In genomic region chr14:10874595-10875372, GRCm38 (mm10) we compare ENCODE assay signal across 20 mouse cellular contexts.
A peak's percentile ranks its signal among the peaks of the same experiment; 100 is the strongest.
DNase-seq lines count a peak whose midpoint lies in the region; ATAC-seq and TF ChIP-seq lines count a peak whose summit lies in the region.
"Had no signal": no experiment of that assay in that cellular context is flagged by ENCODE, and none has a peak within 500 bp of the region (broad histone marks: within the 10 kb centered on the region; RNA-seq: fewer than 3 reads in every experiment).

No protein-coding gene starts in this region.

- ATAC-seq in forebrain, embryonic 14.5 days: 0 out of 2 replicates have a peak, but pooled peaks have one; percentile 55
- ATAC-seq in forebrain, embryonic 12.5 days (ENCODE audit: low FRiP score): no peak
- ATAC-seq: inflammation-experienced regulatory T-cells, adult 6 months; intestine, postnatal 0 days had no signal

- no peaks in the 10 kb centered on the region for H3K36me3 ChIP-seq in forebrain, embryonic 14.5 days (ENCODE audit: control insufficient read depth, insufficient read depth, low read length)
- H3K36me3 ChIP-seq in forebrain, embryonic 12.5 days (replicated peaks): no peaks in the 10 kb centered on the region
- H3K36me3 ChIP-seq in CH12.LX (replicated peaks in 1 of 2; ENCODE audit: control insufficient read depth in 1 of 2, insufficient read depth in 1 of 2, low read length in 1 of 2): no peaks in the 10 kb centered on the region
- H3K36me3 ChIP-seq: G1E; heart, embryonic 12.5 days; hindbrain, embryonic 15.5 days had no signal

- no peaks in the 10 kb centered on the region for H3K79me2 ChIP-seq in CH12.LX (replicated peaks; ENCODE audit: control insufficient read depth, extremely low read depth, insufficient read depth, poor library complexity, severe bottlenecking)

- 85% methylated on average over 3 of the region's 3 CpGs for WGBS in forebrain, embryonic 14.5 days
- whole genome bisulfite sequencing in forebrain, embryonic 12.5 days: 85% methylated on average over 3 of the region's 3 CpGs

- H3K9me3 ChIP-seq in forebrain, embryonic 14.5 days (replicated peaks; ENCODE audit: control insufficient read depth, low read length): no peaks in the 10 kb centered on the region
- no peaks in the 10 kb centered on the region for H3K9me3 ChIP-seq in forebrain, embryonic 12.5 days
- no peaks in the 10 kb centered on the region for H3K9me3 ChIP-seq in CH12.LX (replicated peaks; ENCODE audit: low read length)
- H3K9me3 ChIP-seq: G1E; heart, embryonic 12.5 days; hindbrain, embryonic 15.5 days had no signal

- TF ChIP-seq POLR2A in CH12.LX (IDR thresholded peaks at IDR 0.05; ENCODE audit: low read depth, low read length): no peak

- H3K4me2 ChIP-seq in forebrain, embryonic 14.5 days (ENCODE audit: low read length): no peak overlapping the region
- no peak overlapping the region for H3K4me2 ChIP-seq in forebrain, embryonic 12.5 days
- H3K4me2 ChIP-seq in CH12.LX (ENCODE audit: insufficient read depth, low read depth, poor library complexity, severe bottlenecking): peak overlapping the region; percentile 29; the same call in 1 of the 2 replicates
- H3K4me2 ChIP-seq: heart, embryonic 12.5 days; hindbrain, embryonic 15.5 days had no signal

- DNase-seq in forebrain, embryonic 14.5 days (ENCODE audit: low spot score): no peak
- peak; percentile 59 for DNase-seq in CH12.LX (ENCODE audit: extremely low read depth)
- peak; percentile 6 for DNase-seq in embryo, embryonic 9.5 days (ENCODE audit: extremely low spot score)
- peak; percentile 5 for DNase-seq in hindlimb bud, embryonic 11.5 days (ENCODE audit: extremely low spot score, low read depth, low spot score)
- no peak for DNase-seq in heart, postnatal 10 days
- DNase-seq in frontal cortex, adult 2 months (ENCODE audit: extremely low spot score in 1 of 2, low spot score in 1 of 2): no peak
- DNase-seq: adrenal gland, postnatal 10 days; cerebellum, adult 11-12 months; cerebellum, adult 9-10 months; cerebellum, postnatal 25 days; gastrocnemius, adult 2 months; gastrocnemius, postnatal 25 days; heart, postnatal 36 days; kidney, adult 8-10 months had no signal

- peak; percentile 95 for TF ChIP-seq EP300 in CH12.LX (IDR thresholded peaks at IDR 0.05; ENCODE audit: low read length)

- no peaks in the 10 kb centered on the region for H3K4me1 ChIP-seq in forebrain, embryonic 14.5 days (ENCODE audit: control insufficient read depth, insufficient read depth, low read length)
- no peaks in the 10 kb centered on the region for H3K4me1 ChIP-seq in forebrain, embryonic 12.5 days
- H3K4me1 ChIP-seq in CH12.LX (ENCODE audit: control insufficient read depth in 1 of 2, insufficient read depth in 2 of 2): peaks cover 16 to 35% of the 10 kb centered on the region in 2 experiments
- H3K4me1 ChIP-seq: heart, embryonic 12.5 days had no signal

- dilution Hi-C loops in CH12.LX (cut with MboI; ENCODE audit: extremely low pct_ligation_motif_present, extremely low pct_unique_long_range_greater_than_20kb, low sequenced_read_pairs): no loop called here

- no peaks in the 10 kb centered on the region for H3K27me3 ChIP-seq in forebrain, embryonic 14.5 days (replicated peaks; ENCODE audit: control insufficient read depth, insufficient read depth, low read length)
- no peaks in the 10 kb centered on the region for H3K27me3 ChIP-seq in forebrain, embryonic 12.5 days
- H3K27me3 ChIP-seq in CH12.LX (replicated peaks): no peaks in the 10 kb centered on the region
- H3K27me3 ChIP-seq: heart, embryonic 12.5 days; hindbrain, embryonic 15.5 days had no signal

- TF ChIP-seq RAD21 in CH12.LX (IDR thresholded peaks at IDR 0.05; ENCODE audit: low read depth, low read length): no peak

- H3K4me3 ChIP-seq in forebrain, embryonic 14.5 days (ENCODE audit: low read depth, low read length): no peak overlapping the region
- H3K4me3 ChIP-seq in forebrain, embryonic 12.5 days (replicated peaks): no peak overlapping the region
- H3K4me3 ChIP-seq in CH12.LX (replicated peaks in 1 of 3; ENCODE audit: low read depth in 2 of 3, low read length in 2 of 3, poor library complexity in 1 of 3): no peak overlapping the region
- H3K4me3 ChIP-seq: gastrocnemius, adult 2 months; heart, embryonic 12.5 days; hindbrain, embryonic 15.5 days had no signal

- H3K27ac ChIP-seq in forebrain, embryonic 14.5 days (ENCODE audit: low read depth, low read length): no peak overlapping the region
- no peak overlapping the region for H3K27ac ChIP-seq in forebrain, embryonic 12.5 days
- peak overlapping the region; percentile 61 for H3K27ac ChIP-seq in CH12.LX (ENCODE audit: insufficient read depth, low read depth)
- H3K27ac ChIP-seq: gastrocnemius, adult 2 months; hindbrain, embryonic 15.5 days had no signal

- H3K9ac ChIP-seq in forebrain, embryonic 14.5 days (ENCODE audit: low read length): no peak overlapping the region
- no peak overlapping the region for H3K9ac ChIP-seq in forebrain, embryonic 12.5 days
- peak overlapping the region; percentile 22; the same call in 1 of the 2 replicates for H3K9ac ChIP-seq in CH12.LX (ENCODE audit: insufficient read depth, low read depth)
- H3K9ac ChIP-seq: heart, embryonic 12.5 days; hindbrain, embryonic 15.5 days had no signal

- no peak for TF ChIP-seq CTCF in CH12.LX (conservative IDR thresholded peaks at IDR 0.05 in 1 of 2, IDR thresholded peaks at IDR 0.05 in 1 of 2; ENCODE audit: low read depth in 2 of 2, low read length in 2 of 2)

- intact Hi-C loops in heart, postnatal 10 days (cut with DNase I): no loop called here

- in situ Hi-C loops in CH12.LX (cut with MboI; ENCODE audit: low pct_ligation_motif_present, low pct_unique_long_range_greater_than_20kb, low sequenced_read_pairs): no loop called here

TF ChIP-seq in CH12.LX, 34 proteins besides CTCF, POLR2A, EP300 and RAD21:
- TF ChIP-seq MEF2A (IDR thresholded peaks at IDR 0.05; ENCODE audit: borderline replicate concordance, low read depth, low read length) (peak; percentile 95), JUND (conservative IDR thresholded peaks at IDR 0.05; ENCODE audit: low read depth, low read length) (peak; percentile 92), ETS1 (conservative IDR thresholded peaks at IDR 0.05; ENCODE audit: low read depth, low read length) (peak; percentile 60), PAX5 (IDR thresholded peaks at IDR 0.05; ENCODE audit: low read length) (no peak), RCOR1 (conservative IDR thresholded peaks at IDR 0.05; ENCODE audit: low read depth, low read length) (0 out of 2 replicates have a peak, but pooled peaks have one; percentile 63), UBTF (IDR thresholded peaks at IDR 0.05; ENCODE audit: low read depth, low read length) (no peak), BHLHE40 (IDR thresholded peaks at IDR 0.05; ENCODE audit: low read depth, low read length) (peak; percentile 47; the same call in 1 of the 2 replicates), SIN3A (IDR thresholded peaks at IDR 0.05; ENCODE audit: low read length) (0 out of 2 replicates have a peak, but pooled peaks have one; percentile 14), NRF1 (IDR thresholded peaks at IDR 0.05; ENCODE audit: low read depth, low read length) (no peak), E2F4 (IDR thresholded peaks at IDR 0.05; ENCODE audit: insufficient replicate concordance, low read depth, low read length) (no peak), IRF4 (IDR thresholded peaks at IDR 0.05; ENCODE audit: low read depth, low read length) (peak; percentile 94), ZNF384 (IDR thresholded peaks at IDR 0.05; ENCODE audit: low read depth, low read length) (no peak), TCF12 (IDR thresholded peaks at IDR 0.05; ENCODE audit: low read depth, low read length) (peak; percentile 57), JUN (IDR thresholded peaks at IDR 0.05; ENCODE audit: insufficient read depth, low read depth, low read length) (peak; percentile 91), NELFE (IDR thresholded peaks at IDR 0.05; ENCODE audit: low read depth, low read length) (no peak)
TF ChIP-seq in CH12.LX: peak in this region for 9.

Comparison
In these comparisons a context has a peak if more than half of its experiments do, and no peak if none do; other contexts are left out.
1. DNase-seq: peak in CH12.LX (single experiment), embryo, embryonic 9.5 days (single experiment) and hindlimb bud, embryonic 11.5 days (single experiment); none in forebrain, embryonic 14.5 days (single experiment), heart, postnatal 10 days (0 of 2) and frontal cortex, adult 2 months (0 of 2).